Mouse (Mus musculus) right cerebral cortex, postnatal 14 days (tissue): ENCODE results near the gene Phkb.
"Not testable (repeated sequence)": the region's sequence is repeated elsewhere in the genome, so short reads cannot be mapped to it uniquely, and the experiment has no call there.

Experiments used
- DNase-seq: peaks from one replicate; pipeline ENCODE4 v3.0.0; 2022

The Phkb gene

DNA sequence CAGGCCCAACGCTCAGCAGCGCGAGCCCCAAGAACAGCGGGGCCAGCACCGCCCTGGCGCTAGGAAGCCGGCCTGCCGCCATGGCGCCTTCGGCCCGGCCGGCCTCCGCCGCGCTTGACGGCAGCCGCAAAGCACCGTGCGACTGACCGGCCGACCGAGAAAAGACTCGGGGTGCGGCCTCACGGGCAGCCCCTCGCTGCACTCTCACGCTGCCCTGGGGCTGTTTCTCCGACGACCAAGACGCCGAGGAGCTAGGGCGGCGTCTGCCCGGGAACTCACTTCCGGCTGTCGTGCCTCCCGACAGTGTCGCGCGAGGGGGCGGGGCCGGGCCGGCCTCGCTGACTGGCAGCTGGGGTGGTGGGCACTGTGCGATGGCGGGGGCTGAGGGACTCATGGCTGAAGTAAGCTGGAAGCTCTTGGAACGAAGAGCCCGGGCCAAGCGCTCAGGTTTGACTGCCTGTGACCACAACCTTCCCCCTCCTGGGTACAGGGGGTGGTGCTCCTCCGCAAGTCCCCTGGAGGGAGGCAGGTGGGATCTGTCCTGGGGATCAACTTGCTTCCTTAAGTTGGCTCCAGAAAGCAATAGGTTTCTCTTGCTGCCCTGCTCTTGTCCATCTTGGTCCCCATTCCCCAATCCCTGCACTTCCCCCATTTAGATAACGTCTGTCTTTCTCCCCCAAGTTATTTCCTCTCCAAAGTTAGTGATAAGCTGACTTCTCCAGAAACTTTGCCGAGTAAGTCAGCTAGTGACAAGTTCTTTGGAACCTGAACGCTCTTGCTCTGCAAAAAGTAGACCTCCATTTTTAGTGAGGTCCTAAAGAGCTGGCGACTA, at the start of gene Phkb, which contains the start of gene Itfg1:
Gene Phkb (plus strand): TSS at position 303 of the 832 bp plus-strand sequence.
Gene Itfg1 (minus strand): TSS at position 265 of the 832 bp plus-strand sequence.
- DNase-seq: peak; percentile 92

DNA sequence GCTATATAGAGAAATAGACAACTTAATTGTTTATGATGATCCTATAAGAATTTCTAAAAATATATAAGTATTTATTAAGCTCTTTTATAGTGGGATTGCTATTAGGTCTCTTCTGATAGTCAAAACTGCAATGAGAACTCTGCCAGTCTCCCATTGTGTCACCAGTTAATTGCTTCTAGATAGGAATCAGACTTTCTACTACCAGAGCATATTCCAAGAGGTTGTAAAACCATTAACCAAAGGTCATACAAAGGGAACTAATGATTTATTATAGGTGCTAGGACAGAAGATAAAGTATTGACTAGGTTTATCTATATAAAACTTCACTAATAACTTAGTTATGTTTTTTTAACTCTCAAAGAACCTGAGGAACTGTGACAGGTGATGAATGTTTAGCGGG, 44.4 kb upstream of the Phkb start:
- not testable (repeated sequence) for DNase-seq

DNA sequence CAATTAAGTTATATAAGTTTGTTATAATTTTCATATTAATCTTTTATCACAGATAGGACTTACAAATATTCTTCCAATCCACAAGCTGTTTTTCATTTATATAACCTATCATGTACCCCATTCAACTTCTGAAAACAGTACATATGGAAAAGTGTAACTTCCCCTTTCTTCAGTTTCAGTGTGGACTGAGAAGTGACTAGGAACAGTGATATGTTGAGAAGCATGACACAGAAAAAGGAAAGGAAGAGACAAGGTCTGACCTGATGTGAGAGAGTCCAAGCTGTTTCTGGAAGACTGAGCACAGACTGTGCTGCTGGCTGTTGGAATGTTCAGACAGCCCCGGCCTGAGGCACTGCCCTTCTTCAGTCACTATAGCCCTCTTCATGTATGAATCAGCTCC, 40.6 kb upstream of the Phkb start:
- no peak for DNase-seq

DNA sequence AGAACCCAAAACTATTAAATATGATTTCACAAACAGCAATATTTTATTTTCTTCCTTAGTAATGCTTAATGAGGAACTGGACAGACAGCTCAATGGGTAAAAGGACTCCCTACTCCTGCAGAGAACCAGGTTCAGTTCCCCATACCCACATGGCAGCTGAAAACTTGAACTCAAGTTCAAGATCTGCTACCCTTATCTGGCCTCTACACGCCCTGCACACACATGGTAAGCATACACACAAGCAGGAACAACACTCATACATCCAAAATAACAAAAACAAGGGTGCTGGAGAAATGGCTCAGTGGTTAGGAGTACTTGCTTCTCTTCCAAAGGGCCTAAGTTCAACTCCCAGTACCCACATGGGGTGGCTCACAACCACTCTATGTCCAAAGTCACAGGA, 39.4 kb upstream of the Phkb start:
- no peak for DNase-seq

DNA sequence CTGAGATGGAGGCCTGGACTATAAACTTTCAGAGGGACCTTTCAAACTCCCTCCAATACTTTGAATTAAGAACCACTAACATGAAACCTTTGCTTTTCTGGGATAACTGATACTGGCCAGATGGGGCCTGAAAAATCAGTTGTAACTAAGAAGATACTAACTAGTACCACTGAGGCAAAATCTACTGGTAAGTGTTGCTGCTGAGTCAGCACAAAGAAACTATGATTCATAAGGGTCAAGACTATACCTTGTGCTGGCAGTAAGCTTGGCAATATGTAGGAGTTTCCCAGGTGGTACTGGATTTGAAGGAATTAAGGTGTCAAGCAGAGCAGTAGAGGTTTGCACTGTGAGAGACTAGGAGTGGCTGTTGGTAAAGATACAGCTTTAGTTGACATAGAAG, 27.1 kb upstream of the Phkb start:
- no peak for DNase-seq

DNA sequence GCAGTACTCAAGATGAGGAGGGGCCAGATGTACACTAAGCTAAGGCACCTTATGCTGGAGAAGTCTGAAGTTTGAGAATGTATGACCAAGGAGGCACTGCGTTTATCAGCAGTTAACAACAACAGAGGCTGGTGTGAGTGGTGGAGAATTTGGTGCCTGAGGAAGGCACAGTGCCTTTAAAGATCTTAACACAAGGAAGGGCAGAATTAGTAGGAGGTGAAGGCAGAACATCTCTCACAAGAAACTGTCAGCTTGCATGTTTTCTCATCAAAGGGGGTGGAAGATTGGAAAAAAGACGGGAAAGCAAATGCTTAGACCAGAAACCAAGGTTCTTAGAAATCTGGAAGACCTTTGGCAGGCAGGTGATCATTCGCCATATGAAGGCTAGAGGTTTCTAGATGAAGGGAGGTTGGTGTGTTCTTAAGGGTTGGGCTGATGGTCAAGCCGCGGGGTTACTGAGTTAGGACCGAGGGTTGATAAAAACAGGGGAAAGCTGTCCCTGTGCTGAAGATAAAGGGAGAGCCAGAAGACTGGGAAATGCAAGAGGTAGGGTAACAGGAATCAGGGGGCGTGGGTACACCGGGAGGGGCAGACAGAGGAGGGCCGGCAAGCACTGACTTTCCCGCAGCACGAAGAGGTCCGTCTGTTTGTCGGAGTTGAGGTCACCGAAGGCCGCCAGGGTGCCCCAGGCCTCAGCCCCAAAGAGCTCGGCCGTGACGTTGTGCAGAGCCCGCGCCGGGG, 673 bp upstream of the Phkb start:
- DNase-seq: no peak

DNA sequence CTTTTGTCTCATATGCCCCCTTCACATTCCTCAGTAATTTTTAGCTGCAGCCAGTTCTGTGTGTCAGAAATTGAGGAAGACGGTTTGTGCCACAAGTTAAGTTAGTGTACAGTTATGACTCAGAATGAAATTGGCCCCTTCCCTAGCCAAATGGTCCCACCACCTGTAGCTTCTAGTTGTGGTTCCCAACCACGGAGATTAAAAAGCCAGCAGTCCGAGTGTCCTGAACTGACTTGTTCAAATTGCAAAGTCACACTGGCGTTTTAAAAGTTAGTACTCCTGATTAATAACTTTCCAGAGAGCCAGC, 683 bp downstream of the Phkb start:
- no peak for DNase-seq

DNA sequence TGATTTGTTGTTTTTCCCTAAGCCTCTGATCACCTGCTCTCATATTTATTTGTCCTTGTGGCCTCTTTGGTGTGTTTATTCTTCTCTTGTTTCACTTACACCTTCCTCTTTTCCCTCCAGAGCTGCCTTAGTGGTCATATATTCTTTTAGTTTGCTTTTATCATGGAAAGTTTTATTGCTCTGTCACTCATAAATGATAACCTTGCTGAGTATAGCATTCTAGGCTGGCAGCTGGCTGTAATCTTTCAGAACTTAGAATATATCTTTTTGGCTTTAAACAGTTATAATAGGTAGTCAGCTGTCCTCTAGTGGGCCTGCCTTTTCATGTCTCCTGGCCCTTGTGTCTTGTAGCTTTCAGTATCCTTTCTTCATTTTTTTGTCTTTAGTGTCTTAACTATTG, 5.1 kb downstream of the Phkb start:
- no peak for DNase-seq

DNA sequence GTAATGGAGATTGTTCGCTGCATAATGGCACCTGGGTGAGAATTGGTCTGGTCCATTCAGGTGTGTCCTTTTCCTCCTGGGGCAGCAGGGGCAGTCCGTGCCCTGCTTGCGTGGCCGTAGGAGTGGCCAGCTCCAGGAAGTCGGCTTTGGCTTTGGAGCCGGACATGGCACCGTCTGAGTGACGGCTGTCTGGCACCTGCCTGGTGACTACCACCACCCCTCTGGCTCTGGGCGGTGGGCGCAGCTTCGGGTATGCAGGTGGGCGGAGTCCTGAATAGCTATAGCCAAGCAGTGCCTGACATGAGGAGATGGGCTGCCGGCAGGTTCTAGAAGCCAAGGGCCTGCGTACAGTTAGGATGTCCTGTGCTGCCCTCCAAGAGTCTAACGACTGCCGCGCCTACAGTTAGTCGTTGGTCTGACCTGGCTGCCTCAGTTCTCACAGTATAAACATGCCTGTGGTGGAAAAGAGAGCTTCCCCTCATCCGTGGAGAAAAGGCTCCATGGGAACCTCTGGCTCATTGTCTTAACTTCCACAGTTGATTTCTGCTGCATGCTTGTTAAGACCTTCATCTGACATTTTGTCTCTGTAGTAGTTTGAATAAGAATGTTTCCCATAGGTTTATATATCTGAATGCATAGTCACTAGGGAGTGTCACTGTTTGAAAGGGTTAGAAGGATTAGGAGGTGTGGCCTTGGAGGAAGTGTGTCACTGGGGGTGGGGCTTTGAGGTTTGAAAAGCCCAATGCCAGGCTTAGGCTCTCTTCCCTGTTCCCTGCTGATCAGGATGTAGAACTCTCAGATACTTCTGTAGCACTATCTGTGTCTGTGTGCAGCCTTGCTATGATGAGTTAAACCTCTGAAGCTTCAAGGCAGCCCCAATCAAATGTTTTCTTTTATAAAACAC, 13.7 kb downstream of the Phkb start:
- no peak for DNase-seq

DNA sequence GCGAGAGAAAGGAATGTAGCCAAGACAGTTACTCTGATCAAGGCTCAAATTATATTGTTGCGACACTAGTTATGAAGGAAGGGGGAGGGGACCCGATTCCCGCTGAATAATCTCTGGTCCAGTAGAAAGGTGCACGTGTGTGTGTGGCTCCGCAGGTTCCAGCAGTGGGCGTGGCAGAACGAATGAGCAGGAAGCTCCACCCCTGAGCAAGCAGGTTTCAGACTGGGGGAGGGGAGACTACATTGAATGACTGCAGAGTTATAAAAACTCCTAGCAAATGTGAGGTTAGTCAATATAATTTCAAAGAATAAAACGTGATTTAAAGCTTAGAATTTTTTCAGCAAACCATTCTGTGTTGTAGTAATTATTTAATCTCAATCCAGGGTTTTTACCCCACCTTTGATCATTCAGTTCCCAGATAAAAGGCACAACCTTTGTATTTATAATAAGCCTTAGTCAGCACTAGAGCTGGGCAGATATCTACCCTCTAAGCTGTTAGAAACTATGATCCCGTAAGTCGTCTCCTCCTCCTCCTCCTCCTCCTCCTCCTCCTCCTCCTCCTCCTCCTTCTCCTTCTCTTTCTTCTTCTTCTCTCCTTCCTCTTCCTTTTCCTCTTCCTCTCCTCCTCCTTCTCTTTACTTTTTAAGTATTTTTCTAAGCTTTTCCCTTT, 16.6 kb downstream of the Phkb start:
- not testable (repeated sequence) for DNase-seq

DNA sequence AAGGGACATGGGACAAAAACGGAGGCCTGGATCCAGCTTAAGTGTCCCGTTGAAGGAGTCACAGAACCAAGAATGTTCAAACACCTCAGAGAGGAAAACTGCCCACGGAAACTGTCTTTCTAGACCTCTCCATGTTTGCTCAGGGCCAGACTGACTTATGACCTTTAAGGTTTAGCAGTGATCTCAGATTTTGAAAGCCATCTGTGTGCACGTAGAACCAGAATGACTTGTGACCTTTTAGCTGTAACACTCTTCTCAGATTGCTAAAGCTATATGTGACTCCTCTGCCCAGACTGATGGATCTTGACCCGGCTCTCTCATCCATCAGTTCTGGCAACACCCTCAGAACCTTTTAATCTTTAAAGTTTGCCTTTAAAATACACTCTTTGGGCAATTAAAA, 19.9 kb downstream of the Phkb start:
- DNase-seq: no peak

DNA sequence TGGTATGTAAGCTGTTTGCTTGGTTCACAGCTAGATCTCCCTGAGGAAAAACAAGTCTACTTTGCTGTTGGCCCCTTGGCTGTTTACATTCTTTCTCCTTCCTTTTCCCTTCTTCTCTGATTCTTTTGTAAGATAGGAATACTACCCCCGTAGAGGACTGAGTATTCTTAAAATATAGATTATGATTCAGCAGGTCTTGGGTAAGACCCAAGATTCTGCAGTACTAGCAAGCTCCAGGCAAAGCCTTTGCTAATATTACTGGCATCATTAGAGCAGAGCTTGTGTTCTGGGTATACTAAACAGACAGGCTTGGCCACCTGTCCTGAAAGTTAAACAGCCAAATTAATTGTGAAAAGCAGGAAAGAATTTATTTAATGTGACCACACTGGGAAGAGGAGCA, 21.6 kb downstream of the Phkb start:
- DNase-seq: no peak

DNA sequence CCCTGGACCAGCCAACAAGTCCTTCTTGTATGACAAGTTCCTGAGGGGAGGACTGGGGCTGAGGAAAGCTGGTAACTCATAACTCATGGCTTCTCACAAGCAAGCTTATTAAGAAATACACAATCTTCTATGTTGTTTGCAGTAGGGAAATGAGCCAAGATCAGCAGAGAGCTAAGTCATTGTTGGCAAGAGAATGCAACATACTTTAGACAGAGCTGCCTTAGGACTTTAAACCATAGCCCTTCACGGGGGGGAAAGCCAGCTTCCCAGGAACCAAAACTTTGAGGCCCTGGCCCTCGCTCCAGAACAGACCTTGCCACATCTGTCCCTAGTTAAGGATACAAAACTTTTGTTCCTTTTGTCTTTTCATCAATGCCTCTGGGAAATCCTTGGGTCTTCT, 30.9 kb downstream of the Phkb start:
- no peak for DNase-seq

DNA sequence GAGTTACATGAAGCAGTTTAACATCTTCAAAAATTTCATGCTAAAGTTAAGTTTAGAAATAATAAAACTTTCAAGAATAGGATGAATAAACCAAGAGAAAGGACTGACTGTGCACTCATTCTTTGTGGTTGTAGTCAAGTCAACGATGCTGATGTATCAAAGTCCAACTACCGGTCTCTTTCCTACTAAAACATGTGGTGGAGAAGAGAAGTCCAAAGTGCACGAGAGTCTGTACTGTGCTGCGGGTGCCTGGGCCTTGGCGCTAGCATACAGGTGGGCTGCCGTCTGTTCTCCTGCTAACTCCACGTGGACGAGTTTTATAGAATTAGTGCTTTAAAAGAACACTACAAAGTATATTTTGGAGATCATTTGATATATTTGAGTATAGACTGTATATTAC, 37.2 kb downstream of the Phkb start:
- DNase-seq: no peak

DNA sequence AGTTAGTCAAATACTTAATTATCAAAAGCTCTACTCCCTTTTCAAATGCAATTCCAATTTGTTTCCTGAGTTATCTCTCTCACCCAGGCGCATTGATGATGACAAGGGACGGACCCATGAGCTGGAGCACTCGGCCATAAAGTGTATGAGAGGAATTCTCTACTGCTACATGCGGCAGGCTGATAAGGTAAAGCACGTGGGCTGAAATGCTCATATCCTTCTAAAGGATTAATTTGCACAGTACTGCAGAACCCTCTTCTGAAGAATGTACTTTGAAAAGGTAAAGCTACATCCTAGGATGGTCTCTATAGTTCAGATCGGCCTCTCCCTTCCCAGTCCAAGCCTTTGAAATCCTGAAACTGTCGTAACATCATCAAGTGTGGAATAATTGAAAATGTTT, 38.9 kb downstream of the Phkb start:
- DNase-seq: no peak

DNA sequence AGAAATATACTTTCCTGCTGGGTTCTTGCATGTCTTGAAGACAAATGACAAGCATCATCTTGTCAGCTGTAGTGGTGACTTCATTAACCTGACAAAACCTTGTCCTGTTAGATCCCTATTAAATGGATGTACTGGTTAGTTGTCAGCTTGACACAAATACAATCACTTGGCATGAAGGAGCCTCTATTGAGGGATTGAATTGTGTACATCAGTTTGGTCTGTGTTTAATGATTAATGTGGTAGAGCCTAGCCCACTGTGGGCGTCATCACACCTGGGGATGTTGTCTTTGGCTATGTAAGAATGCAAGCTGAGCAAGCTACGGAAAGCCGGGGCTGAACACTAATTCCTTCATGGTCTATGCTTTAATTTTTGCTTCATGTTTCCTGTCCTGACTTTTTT, 44.1 kb downstream of the Phkb start:
- no peak for DNase-seq

DNA sequence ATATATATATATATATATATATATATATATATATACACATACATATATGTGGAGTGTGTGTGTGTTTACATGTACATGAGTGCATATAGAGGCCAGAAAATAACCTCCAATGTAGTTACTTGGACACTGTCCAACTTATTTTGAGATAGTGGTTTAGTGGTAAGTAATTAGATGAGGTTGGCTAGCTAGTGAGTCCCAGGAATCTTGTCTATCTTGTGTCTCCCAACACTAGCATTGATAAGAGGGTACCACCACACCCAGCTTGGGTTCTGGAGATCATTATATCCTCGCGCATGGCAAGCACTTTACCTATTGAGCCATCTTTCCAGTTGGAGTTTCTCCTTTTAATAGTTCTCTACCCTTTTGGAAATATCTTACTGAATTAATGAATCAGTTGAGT, 56.9 kb downstream of the Phkb start:
- no peak for DNase-seq

DNA sequence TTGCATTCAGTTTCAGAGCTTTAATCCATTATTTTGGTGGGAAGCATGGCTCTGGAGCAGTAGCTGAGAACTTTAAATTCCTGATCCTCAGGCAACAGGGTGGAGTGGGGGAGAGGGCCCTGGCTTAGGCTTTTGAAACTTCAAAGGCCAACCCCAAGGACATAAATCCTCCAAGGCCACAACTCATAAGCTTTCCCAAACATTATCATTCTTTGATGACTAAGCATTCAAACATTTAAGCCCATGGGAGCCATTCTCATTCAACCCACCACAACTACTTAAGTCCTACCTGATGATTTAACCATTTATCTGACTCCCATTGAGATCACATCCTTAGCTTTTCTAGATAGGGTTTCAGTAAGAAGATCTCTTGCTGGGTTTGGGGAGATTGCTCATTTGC, 84.2 kb downstream of the Phkb start:
- DNase-seq: no peak

DNA sequence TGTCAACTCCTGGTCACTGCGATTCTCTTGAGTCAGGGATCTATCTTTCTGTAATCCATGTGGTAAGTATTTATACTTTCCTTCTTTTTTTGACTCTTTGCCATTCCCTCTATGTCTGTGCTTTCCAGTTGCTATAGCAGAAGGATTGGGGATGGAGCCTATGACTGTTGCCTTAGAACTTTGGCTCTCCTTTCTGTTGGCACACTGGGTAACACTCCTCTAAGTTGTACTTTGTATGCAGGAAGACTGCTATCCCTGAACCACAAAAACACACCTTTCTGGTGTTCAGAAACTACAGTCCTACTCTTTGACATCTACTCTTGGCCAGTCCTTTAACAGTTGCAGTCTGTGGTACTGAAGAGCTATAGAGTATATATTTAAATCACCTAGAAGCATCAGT, 84.8 kb downstream of the Phkb start:
- DNase-seq: no peak

DNA sequence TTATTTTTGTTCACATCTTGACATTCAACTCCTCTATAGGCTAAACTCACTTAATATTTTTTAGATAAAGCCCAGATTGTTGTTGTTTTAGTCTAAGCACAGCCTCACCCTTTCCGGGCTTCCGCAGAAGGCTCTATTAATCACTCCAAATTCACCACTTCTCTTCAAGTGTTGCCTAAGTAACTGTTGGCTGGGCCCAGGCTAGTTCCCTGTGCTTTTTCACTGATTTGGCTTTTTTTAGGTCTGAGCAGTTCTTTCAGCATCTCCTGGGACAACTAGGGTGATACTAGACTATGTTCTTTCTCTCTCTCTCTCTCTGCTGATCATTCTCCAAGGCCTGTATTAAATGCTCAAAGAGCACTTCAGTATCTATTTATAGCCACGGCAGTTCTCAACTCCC, 85.3 kb downstream of the Phkb start:
- DNase-seq: no peak

DNA sequence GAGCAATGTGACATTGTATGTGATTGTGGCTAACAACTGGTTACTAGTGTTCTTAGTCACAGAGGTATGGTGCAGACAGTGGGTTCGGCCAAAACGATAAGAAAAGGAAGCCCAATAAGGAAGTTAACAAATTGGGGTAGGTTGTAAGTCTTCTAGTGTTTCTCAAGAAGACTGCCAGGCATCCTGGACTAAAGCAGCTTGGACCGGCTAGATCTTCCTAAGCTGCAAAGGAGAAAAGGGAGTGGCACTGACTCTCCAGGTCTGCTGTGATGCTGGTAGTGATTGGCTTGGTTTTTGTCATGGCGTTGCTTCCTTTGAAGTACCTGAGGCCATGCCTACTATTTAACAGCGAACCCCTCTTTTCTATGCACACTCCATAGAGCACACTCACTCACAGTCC, 95.4 kb downstream of the Phkb start:
- DNase-seq: no peak

DNA sequence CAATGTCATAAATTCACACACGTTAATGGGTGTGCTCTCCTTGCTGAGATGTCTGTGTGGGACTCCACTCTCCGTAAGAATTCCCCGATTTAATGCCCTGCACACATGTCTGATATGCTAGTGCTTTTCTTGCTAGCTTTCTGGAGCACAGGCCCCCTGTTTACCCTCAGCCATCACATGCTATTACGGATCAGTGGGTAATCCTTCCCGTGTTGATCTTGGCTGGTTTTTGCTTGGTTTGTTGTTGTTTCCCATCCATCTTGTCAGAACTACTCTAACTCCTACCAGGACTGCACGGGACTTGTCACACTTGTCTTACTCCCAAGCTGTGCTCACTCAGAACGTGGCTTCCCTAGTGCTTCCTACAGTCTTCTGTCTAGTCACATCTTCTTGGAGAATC, 96.6 kb downstream of the Phkb start:
- no peak for DNase-seq

DNA sequence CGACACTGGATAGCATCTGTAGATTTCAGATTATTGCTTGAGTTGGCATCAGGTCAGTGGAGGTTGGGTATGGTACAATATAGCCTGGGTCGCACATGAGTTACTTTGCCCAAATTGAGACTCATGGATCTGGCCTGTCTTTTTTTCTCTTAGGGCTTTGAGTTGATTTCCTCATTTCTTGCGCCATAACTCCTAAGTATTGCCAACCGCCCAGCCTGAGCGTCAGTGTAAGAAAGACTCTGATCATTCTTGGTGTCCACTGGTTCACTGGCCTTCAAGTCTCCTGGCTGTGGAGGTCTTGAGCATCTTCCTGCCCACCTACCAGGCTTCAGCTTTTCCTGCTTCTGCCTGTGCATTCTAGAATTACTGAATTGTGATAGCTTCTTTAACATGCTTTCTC, 104.1 kb downstream of the Phkb start:
- no peak for DNase-seq
